24 mouse cellular contexts compared by ENCODE assay signal in the genomic region with DNA sequence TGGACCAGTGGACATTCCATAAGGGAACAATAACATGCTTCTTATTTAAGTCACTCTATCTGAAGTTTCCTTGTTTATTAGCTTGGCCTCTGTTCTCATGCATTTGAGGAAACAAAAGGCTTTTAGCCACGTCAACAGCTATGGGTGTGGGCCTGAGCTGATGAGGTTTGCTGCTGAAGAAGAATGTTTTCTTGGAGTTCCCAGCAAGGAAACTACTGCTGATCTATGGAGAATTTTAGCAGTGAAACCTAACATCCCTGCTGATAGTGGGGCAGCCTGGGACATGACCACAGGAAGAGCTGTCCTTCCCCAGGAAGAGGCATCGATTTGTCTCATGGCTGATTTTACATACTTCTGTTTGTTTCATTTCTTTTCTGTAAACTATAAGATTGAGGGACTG. TPM values are rescaled to one million over a fixed set of nuclear protein-coding genes. Genes with fewer than 3 reads are reported as not detected.
DNase-seq lines count a peak whose midpoint lies in the region; ATAC-seq and TF ChIP-seq lines count a peak whose summit lies in the region.
"Had no signal": no experiment of that assay in that cellular context is flagged by ENCODE, and none has a peak within 500 bp of the region (broad histone marks: within the 10 kb centered on the region; RNA-seq: fewer than 3 reads in every experiment).

No protein-coding gene starts in this region.

- no peak overlapping the region for H3K4me3 ChIP-seq in gastrocnemius, adult 2 months
- H3K4me3 ChIP-seq in lung, postnatal 0 days (ENCODE audit: low read depth, low read length): no peak overlapping the region
- H3K4me3 ChIP-seq in liver, embryonic 14.5 days (ENCODE audit: insufficient read depth in 1 of 2, low read depth in 2 of 2, low read length in 2 of 2): no peak overlapping the region
- H3K4me3 ChIP-seq: left cerebral cortex, adult 2 months; midbrain, embryonic 12.5 days had no signal

- no peak overlapping the region for H3K9ac ChIP-seq in lung, postnatal 0 days (replicated peaks; ENCODE audit: low read depth)
- H3K9ac ChIP-seq in liver, embryonic 14.5 days (replicated peaks): no peak overlapping the region
- H3K9ac ChIP-seq: hindbrain, embryonic 14.5 days; midbrain, embryonic 12.5 days had no signal

- H3K4me1 ChIP-seq in lung, postnatal 0 days (ENCODE audit: insufficient read depth, low read depth, low read length): peaks cover 4% of the 10 kb centered on the region; the same call in 1 of the 2 replicates
- H3K4me1 ChIP-seq in liver, embryonic 14.5 days (replicated peaks; ENCODE audit: control insufficient read depth in 2 of 2, insufficient read depth in 2 of 2, low read length in 1 of 2): no peaks in the 10 kb centered on the region
- H3K4me1 ChIP-seq: midbrain, embryonic 12.5 days had no signal

- peak overlapping the region; percentile 24; the same call in 1 of the 2 replicates for H3K27ac ChIP-seq in gastrocnemius, adult 2 months
- peak overlapping the region; percentile 33 for H3K27ac ChIP-seq in lung, postnatal 0 days (ENCODE audit: low read length)
- H3K27ac ChIP-seq in liver, embryonic 14.5 days: no peak overlapping the region
- H3K27ac ChIP-seq: hindbrain, embryonic 14.5 days; left cerebral cortex, adult 2 months; midbrain, embryonic 12.5 days had no signal

- no peaks in the 10 kb centered on the region for H3K9me3 ChIP-seq in lung, postnatal 0 days (ENCODE audit: low read length)
- no peaks in the 10 kb centered on the region for H3K9me3 ChIP-seq in liver, embryonic 14.5 days (ENCODE audit: control insufficient read depth, low read length)
- H3K9me3 ChIP-seq: midbrain, embryonic 12.5 days had no signal

- no peaks in the 10 kb centered on the region for H3K36me3 ChIP-seq in lung, postnatal 0 days (ENCODE audit: insufficient read depth, low read length)
- no peaks in the 10 kb centered on the region for H3K36me3 ChIP-seq in liver, embryonic 14.5 days (replicated peaks; ENCODE audit: control insufficient read depth, insufficient read depth, low read depth)
- H3K36me3 ChIP-seq: midbrain, embryonic 12.5 days had no signal

- peak; percentile 67 for ATAC-seq in lung, postnatal 0 days
- ATAC-seq in liver, embryonic 14.5 days (ENCODE audit: insufficient read depth): peak; percentile 24; the same call in 1 of the 2 replicates
- ATAC-seq: activated CD4-positive, CD25-positive, alpha-beta regulatory T cell, adult 4 months; forebrain, embryonic 14.5 days; inflammation-experienced regulatory T-cells, adult 6 months had no signal

- no peak for TF ChIP-seq CTCF in gastrocnemius, adult 2 months (IDR thresholded peaks at IDR 0.05)
- no peak for TF ChIP-seq CTCF in lung, postnatal 0 days (IDR thresholded peaks at IDR 0.05)
- TF ChIP-seq CTCF in liver, embryonic 14.5 days (IDR thresholded peaks at IDR 0.05; ENCODE audit: low read depth): no peak

- 46% methylated on average over 2 of the region's 2 CpGs for WGBS in lung, postnatal 0 days
- WGBS in liver, embryonic 14.5 days (ENCODE audit: insufficient replicate concordance): 49% methylated on average over 2 of the region's 2 CpGs

- H3K27me3 ChIP-seq in lung, postnatal 0 days (replicated peaks; ENCODE audit: insufficient read depth, low read length): no peaks in the 10 kb centered on the region
- no peaks in the 10 kb centered on the region for H3K27me3 ChIP-seq in liver, embryonic 14.5 days (ENCODE audit: control insufficient read depth, insufficient read depth, low read length)
- H3K27me3 ChIP-seq: midbrain, embryonic 12.5 days had no signal

- intact Hi-C loops in gastrocnemius, adult 2 months (cut with DNase I): no loop called here

- peak; percentile 57 for TF ChIP-seq EP300 in lung, postnatal 0 days (IDR thresholded peaks at IDR 0.05)
- no peak for TF ChIP-seq EP300 in liver, embryonic 14.5 days (IDR thresholded peaks at IDR 0.05; ENCODE audit: low read depth)

- DNase-seq in gastrocnemius, adult 2 months: no peak
- DNase-seq in gastrocnemius, postnatal 25 days: no peak
- DNase-seq in lung, postnatal 0 days (ENCODE audit: low spot score): peak; percentile 34
- no peak for DNase-seq in lung, postnatal 14 days
- no peak for DNase-seq in liver, embryonic 14.5 days (ENCODE audit: low read depth in 3 of 3, low spot score in 3 of 3)
- DNase-seq in skeletal muscle tissue, adult 2 months (ENCODE audit: low read depth, low spot score): peak; percentile 30
- no peak for DNase-seq in yolk sac, embryonic 10.5 days (ENCODE audit: low spot score)
- DNase-seq: adrenal gland, adult 8-10 months; cerebellum, adult 8-10 months; cerebellum, postnatal 36 days; gastrocnemius, postnatal 10 days; heart, adult 11 months; heart, postnatal 36 days; kidney, adult 18-20 months; kidney, postnatal 10 days; left cerebral cortex, postnatal 4 days; lung, adult 2 months; spleen, adult 18-20 months had no signal

- H3K4me2 ChIP-seq in lung, postnatal 0 days (replicated peaks; ENCODE audit: low read depth, low read length): no peak overlapping the region
- no peak overlapping the region for H3K4me2 ChIP-seq in liver, embryonic 14.5 days (ENCODE audit: low read depth)
- H3K4me2 ChIP-seq: hindbrain, embryonic 14.5 days; midbrain, embryonic 12.5 days had no signal

RNA-seq across cellular contexts. Expression of gene Chid1, which starts 10.8 kb away (rescaled TPM):
- total RNA-seq in gastrocnemius, adult 2 months (2021): 10 to 100 TPM; 11.5 to 21.6 TPM
- 10 to 100 TPM; 14.5 to 18.4 TPM for total RNA-seq in gastrocnemius, postnatal 25 days (2021)
- polyA plus RNA-seq in lung, postnatal 0 days (2015; fragmentation: Nextera tagmentation; extraction: Ambion mirVana): 15.6 and 20.2 TPM in 2 replicates
- 6.3 and 12.1 TPM in 2 replicates for polyA plus RNA-seq in liver, embryonic 14.5 days (2012; rRNA removed)
- polyA plus RNA-seq in liver, embryonic 14.5 days (2014; fragmentation: Nextera tagmentation; extraction: Ambion mirVana): 23.0 and 24.2 TPM in 2 replicates

RNA-seq across cellular contexts. Expression of gene Ap2a2, which starts 11.5 kb away (rescaled TPM):
- 10 to 100 TPM; 52.2 to 52.9 TPM for total RNA-seq in gastrocnemius, adult 2 months (2021)
- 10 to 100 TPM; 42.9 to 45.5 TPM for total RNA-seq in gastrocnemius, postnatal 25 days (2021)
- 42.6 and 45.5 TPM in 2 replicates for polyA plus RNA-seq in lung, postnatal 0 days (2015; fragmentation: Nextera tagmentation; extraction: Ambion mirVana)
- polyA plus RNA-seq in liver, embryonic 14.5 days (2012; rRNA removed): 19.8 and 21.0 TPM in 2 replicates
- 43.2 and 51.2 TPM in 2 replicates for polyA plus RNA-seq in liver, embryonic 14.5 days (2014; fragmentation: Nextera tagmentation; extraction: Ambion mirVana)

Comparison
In these comparisons a context has a peak if more than half of its experiments do, and no peak if none do; other contexts are left out.
1. DNase-seq: peak in lung, postnatal 0 days (single experiment) and skeletal muscle tissue, adult 2 months (single experiment); none in gastrocnemius, adult 2 months (single experiment), gastrocnemius, postnatal 25 days (single experiment), lung, postnatal 14 days (single experiment), liver, embryonic 14.5 days (0 of 3) and yolk sac, embryonic 10.5 days (single experiment).